Mouse (Mus musculus): ENCODE data around the gene Fam214a. TPM values are rescaled to one million over a fixed set of nuclear protein-coding genes. Genes with fewer than 3 reads are reported as not detected.

Gene Fam214a
- 12.0 and 15.7 TPM in 2 replicates for polyA plus RNA-seq (2014; fragmentation: Nextera tagmentation; extraction: Ambion mirVana)

DNA sequence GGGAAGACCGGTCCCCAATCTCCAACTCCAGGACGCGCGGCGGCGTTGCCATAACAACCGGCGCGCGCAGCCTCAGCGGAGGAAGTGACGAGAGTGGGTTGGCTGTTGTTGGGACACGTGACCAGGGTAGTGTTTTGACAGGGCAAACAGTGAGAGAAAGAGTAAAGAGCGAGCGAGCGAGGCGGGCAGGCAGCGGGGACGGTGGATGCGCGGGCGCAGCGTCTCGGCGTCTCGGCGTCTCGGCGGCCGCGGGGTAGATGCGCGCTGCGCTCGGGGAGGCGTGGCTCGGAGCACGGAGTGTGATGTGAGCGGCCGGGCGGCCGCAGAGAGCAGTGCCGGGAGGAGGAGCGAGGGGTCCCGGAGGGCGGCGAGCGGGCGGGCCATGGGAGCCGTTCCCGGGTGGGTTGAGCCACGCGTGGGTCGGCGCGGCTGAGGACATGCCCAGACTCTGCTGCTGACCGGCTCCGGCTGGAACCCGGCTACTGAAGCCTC lies at the start of gene Fam214a:
TSS of gene Fam214a (plus strand) at position 129 of the 492 bp plus-strand sequence.
- Histone ChIP-seq H3K4me2 (ENCODE audit: low read depth, low read length) (peak within 1 kb of the TSS; percentile 84), H3K27ac (replicated peaks; ENCODE audit: low read depth, low read length) (peak within 1 kb of the TSS; percentile 95), H3K9me3 (ENCODE audit: control insufficient read depth, low read length) (no peaks in the 10 kb centered on the region), H3K4me3 (ENCODE audit: low read depth, low read length) (peak within 1 kb of the TSS; percentile 93), H3K27me3 (replicated peaks; ENCODE audit: control insufficient read depth, insufficient read depth, low read length) (no peaks in the 10 kb centered on the region), H3K4me1 (ENCODE audit: control insufficient read depth, insufficient read depth, low read length) (peaks cover 10% of the 10 kb centered on the region; the same call in 1 of the 2 replicates), H3K36me3 (ENCODE audit: control insufficient read depth, insufficient read depth, low read length) (0 out of 2 replicates have a peak, but pooled peaks cover 3% of the 10 kb centered on the region), H3K9ac (ENCODE audit: low read depth, low read length) (peak within 1 kb of the TSS; percentile 93)
- ATAC-seq (ENCODE audit: low read depth) (peak; percentile 97), DNase-seq (ENCODE audit: low spot score) (peak; percentile 97)
- WGBS: under 1% methylated on average over 41 of the region's 59 CpGs

DNA sequence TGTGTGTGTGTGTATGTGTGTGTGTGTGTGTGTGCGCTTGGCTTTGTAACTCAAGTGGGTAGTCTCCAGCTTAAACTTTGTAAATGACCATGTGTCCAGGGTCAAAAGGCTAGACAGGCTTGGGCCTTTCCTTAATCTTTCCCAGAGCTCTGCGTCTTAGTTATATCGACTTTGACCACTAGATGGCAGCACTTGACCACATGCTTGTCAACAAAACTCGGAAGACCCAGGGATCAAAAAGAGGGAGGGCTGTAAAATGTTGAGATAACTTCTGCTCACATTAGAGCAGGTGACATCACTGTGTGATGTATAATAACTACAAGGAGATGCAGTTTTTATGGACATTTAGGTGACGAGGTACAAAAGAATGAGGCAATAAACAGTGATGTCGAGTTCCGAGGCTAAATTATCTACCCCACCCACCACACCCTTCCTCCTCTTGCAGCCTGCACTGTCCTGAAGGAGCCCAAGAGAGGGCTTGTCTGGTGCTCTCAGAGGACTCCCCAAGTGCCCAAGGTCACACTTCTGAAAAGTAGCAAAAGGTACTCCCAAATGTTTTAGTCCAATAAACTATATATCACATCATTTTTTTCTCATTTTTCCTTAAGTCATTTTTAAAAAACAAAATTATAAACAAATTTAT lies 47.7 kb upstream of the Fam214a start:
- 10% methylated on average over 6 of the region's 7 CpGs for WGBS
- DNase-seq (ENCODE audit: low spot score) (peak; percentile 85), ATAC-seq (ENCODE audit: low read depth) (peak; percentile 58)
- no peaks in the 10 kb centered on the region for H3K36me3 ChIP-seq (ENCODE audit: control insufficient read depth, insufficient read depth, low read length)
- no peaks in the 10 kb centered on the region for H3K27me3 ChIP-seq (replicated peaks; ENCODE audit: control insufficient read depth, insufficient read depth, low read length)
- no peaks in the 10 kb centered on the region for H3K4me1 ChIP-seq (ENCODE audit: control insufficient read depth, insufficient read depth, low read length)
- H3K9me3 ChIP-seq (ENCODE audit: control insufficient read depth, low read length): no peaks in the 10 kb centered on the region
- H3K4me3 ChIP-seq (ENCODE audit: low read depth, low read length): no peak overlapping the region
- H3K4me2 ChIP-seq (ENCODE audit: low read depth, low read length): no peak overlapping the region
- no peak overlapping the region for H3K27ac ChIP-seq (replicated peaks; ENCODE audit: low read depth, low read length)
- H3K9ac ChIP-seq (ENCODE audit: low read depth, low read length): no peak overlapping the region

DNA sequence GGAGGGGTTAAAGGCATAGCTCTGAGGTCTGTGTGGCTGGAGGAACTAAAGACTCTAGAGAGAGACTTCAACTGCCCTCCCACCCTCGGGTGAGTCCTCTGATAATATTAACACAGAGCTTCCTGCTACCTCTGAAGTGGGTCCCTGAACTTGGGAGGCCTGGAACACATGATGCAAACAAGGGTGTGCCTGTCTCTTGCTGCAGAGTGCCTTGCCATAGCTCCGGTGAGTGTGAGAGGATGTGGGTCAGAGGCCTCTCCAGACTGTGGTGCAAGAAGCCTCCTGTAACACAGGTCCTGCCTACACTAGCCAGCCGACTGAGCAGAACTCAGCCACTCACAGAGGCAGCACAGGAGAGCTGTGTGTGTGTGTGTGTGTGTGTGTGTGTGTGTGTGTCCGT lies 45.7 kb upstream of the Fam214a start:
- peaks cover 5% of the 10 kb centered on the region; the same call in 1 of the 2 replicates for H3K4me1 ChIP-seq (ENCODE audit: control insufficient read depth, insufficient read depth, low read length)
- no peak overlapping the region for H3K4me3 ChIP-seq (ENCODE audit: low read depth, low read length)
- no peak overlapping the region for H3K4me2 ChIP-seq (ENCODE audit: low read depth, low read length)
- no peaks in the 10 kb centered on the region for H3K9me3 ChIP-seq (ENCODE audit: control insufficient read depth, low read length)
- H3K27ac ChIP-seq (replicated peaks; ENCODE audit: low read depth, low read length): no peak overlapping the region
- no peak overlapping the region for H3K9ac ChIP-seq (ENCODE audit: low read depth, low read length)
- DNase-seq (ENCODE audit: low spot score): no peak
- H3K36me3 ChIP-seq (ENCODE audit: control insufficient read depth, insufficient read depth, low read length): no peaks in the 10 kb centered on the region
- WGBS: 44% methylated on average over 4 of the region's 4 CpGs
- no peak for ATAC-seq (ENCODE audit: low read depth)
- no peaks in the 10 kb centered on the region for H3K27me3 ChIP-seq (replicated peaks; ENCODE audit: control insufficient read depth, insufficient read depth, low read length)

DNA sequence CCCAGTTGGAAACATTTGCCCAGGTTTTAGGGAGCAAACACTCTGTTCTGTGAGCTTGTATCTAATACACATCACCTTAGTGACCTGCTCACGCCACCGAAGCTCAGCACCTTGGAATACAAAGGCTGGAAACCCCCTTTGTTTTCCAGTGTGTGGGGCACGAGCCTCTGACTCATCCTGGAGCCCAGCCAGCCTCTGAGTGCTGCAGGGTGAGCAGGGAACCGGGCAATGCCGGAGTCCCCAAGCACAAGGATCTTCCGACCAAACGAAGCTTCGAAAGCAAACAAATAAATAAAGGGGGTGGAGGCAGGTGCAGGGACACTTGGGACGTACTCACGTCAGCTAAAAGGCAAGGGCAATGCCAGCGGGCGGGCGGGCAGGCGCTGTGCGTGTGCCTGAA lies 43.4 kb upstream of the Fam214a start:
- Histone ChIP-seq H3K4me3 (ENCODE audit: low read depth, low read length) (no peak overlapping the region), H3K4me2 (ENCODE audit: low read depth, low read length) (no peak overlapping the region), H3K4me1 (ENCODE audit: control insufficient read depth, insufficient read depth, low read length) (peaks cover 6% of the 10 kb centered on the region; the same call in 1 of the 2 replicates), H3K27ac (replicated peaks; ENCODE audit: low read depth, low read length) (no peak overlapping the region), H3K27me3 (replicated peaks; ENCODE audit: control insufficient read depth, insufficient read depth, low read length) (no peaks in the 10 kb centered on the region), H3K36me3 (ENCODE audit: control insufficient read depth, insufficient read depth, low read length) (no peaks in the 10 kb centered on the region), H3K9ac (ENCODE audit: low read depth, low read length) (no peak overlapping the region), H3K9me3 (ENCODE audit: control insufficient read depth, low read length) (no peaks in the 10 kb centered on the region)
- ATAC-seq (ENCODE audit: low read depth) (no peak), DNase-seq (ENCODE audit: low spot score) (peak; percentile 27)
- WGBS: 75% methylated on average over 15 of the region's 15 CpGs

DNA sequence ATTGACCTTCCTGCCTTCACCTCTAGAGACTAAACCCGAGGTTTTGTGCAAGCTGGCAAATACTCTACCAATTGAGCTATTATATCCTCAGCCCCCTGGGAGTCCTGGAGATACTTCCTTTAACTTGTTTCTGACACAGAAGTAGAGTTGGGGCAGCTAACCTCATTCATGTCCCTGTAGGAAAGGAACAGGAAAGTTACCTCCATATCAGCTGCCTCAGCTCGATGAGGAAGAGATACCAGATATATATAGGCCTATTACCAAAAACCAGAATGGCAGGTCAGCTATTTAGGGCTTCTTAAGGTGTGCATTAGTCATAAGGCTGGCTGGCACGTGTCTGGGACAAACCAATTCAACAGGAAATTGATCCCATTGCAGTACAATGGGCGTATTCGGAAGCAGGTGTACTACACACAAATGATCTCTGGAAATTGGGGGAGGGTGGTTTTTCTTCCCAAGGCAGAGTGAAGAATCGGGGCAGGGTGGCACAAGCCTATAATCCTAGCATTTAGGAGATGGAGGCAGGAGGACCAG lies 42.4 kb upstream of the Fam214a start:
- Histone ChIP-seq H3K27ac (replicated peaks; ENCODE audit: low read depth, low read length) (no peak overlapping the region), H3K9ac (ENCODE audit: low read depth, low read length) (no peak overlapping the region), H3K36me3 (ENCODE audit: control insufficient read depth, insufficient read depth, low read length) (no peaks in the 10 kb centered on the region), H3K9me3 (ENCODE audit: control insufficient read depth, low read length) (no peaks in the 10 kb centered on the region), H3K4me3 (ENCODE audit: low read depth, low read length) (no peak overlapping the region), H3K4me1 (ENCODE audit: control insufficient read depth, insufficient read depth, low read length) (peaks cover 6% of the 10 kb centered on the region; the same call in 1 of the 2 replicates), H3K4me2 (ENCODE audit: low read depth, low read length) (no peak overlapping the region), H3K27me3 (replicated peaks; ENCODE audit: control insufficient read depth, insufficient read depth, low read length) (no peaks in the 10 kb centered on the region)
- WGBS: 70% methylated on average over 6 of the region's 6 CpGs
- ATAC-seq (ENCODE audit: low read depth): peak; percentile 62; the same call in 1 of the 2 replicates
- DNase-seq (ENCODE audit: low spot score): peak; percentile 38

DNA sequence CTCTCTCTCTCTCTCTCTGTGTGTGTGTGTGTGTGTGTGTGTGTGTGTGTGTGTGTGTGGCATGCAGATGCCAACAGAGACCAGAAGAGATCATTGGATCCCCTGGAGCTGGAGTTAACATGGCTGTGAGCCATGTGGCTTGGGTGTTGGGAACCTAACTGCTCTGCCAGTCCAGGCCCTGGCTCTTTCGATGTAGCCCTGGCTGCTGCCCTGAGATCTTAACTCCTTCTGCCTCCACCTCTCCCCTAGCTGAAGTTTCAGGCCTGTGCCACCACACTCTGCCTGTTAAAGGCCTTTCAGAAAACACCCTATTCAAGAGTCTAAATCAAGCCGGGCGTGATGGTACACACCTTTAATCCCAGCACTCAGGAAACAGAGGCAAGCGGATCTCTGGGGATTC lies 41.3 kb upstream of the Fam214a start:
- Histone ChIP-seq H3K4me2 (ENCODE audit: low read depth, low read length) (no peak overlapping the region), H3K4me3 (ENCODE audit: low read depth, low read length) (no peak overlapping the region), H3K4me1 (ENCODE audit: control insufficient read depth, insufficient read depth, low read length) (peaks cover 6% of the 10 kb centered on the region; the same call in 1 of the 2 replicates), H3K36me3 (ENCODE audit: control insufficient read depth, insufficient read depth, low read length) (no peaks in the 10 kb centered on the region), H3K27me3 (replicated peaks; ENCODE audit: control insufficient read depth, insufficient read depth, low read length) (no peaks in the 10 kb centered on the region), H3K9ac (ENCODE audit: low read depth, low read length) (no peak overlapping the region), H3K27ac (replicated peaks; ENCODE audit: low read depth, low read length) (no peak overlapping the region), H3K9me3 (ENCODE audit: control insufficient read depth, low read length) (no peaks in the 10 kb centered on the region)
- ATAC-seq (ENCODE audit: low read depth): no peak
- DNase-seq (ENCODE audit: low spot score): no peak
- 61% methylated on average over 4 of the region's 4 CpGs for WGBS

DNA sequence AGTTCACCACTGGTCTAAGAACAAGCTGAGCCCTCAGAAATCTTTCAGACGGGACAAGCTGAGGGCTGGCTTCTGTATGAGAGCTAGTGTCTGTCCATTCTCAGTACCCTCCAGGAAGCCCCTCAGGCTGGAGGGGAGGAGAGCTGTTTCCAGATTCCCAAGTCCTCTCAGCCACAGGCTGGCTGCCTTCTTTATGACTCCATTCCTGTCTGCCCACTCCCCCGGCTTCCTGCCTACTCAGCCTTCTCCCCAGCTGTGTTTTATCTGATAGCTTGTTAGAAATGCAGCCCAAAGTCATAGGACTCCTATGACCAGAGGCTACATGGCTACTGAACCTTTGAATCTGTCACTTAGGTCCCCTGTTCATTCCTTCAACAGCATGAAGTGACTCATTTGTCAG lies 40.8 kb upstream of the Fam214a start:
- Histone ChIP-seq H3K9me3 (ENCODE audit: control insufficient read depth, low read length) (no peaks in the 10 kb centered on the region), H3K36me3 (ENCODE audit: control insufficient read depth, insufficient read depth, low read length) (no peaks in the 10 kb centered on the region), H3K4me3 (ENCODE audit: low read depth, low read length) (no peak overlapping the region), H3K4me1 (ENCODE audit: control insufficient read depth, insufficient read depth, low read length) (peaks cover 6% of the 10 kb centered on the region; the same call in 1 of the 2 replicates), H3K27me3 (replicated peaks; ENCODE audit: control insufficient read depth, insufficient read depth, low read length) (no peaks in the 10 kb centered on the region), H3K27ac (replicated peaks; ENCODE audit: low read depth, low read length) (no peak overlapping the region), H3K9ac (ENCODE audit: low read depth, low read length) (no peak overlapping the region), H3K4me2 (ENCODE audit: low read depth, low read length) (no peak overlapping the region)
- ATAC-seq (ENCODE audit: low read depth): no peak
- 24% methylated on average over 2 of the region's 2 CpGs for WGBS
- DNase-seq (ENCODE audit: low spot score): no peak

DNA sequence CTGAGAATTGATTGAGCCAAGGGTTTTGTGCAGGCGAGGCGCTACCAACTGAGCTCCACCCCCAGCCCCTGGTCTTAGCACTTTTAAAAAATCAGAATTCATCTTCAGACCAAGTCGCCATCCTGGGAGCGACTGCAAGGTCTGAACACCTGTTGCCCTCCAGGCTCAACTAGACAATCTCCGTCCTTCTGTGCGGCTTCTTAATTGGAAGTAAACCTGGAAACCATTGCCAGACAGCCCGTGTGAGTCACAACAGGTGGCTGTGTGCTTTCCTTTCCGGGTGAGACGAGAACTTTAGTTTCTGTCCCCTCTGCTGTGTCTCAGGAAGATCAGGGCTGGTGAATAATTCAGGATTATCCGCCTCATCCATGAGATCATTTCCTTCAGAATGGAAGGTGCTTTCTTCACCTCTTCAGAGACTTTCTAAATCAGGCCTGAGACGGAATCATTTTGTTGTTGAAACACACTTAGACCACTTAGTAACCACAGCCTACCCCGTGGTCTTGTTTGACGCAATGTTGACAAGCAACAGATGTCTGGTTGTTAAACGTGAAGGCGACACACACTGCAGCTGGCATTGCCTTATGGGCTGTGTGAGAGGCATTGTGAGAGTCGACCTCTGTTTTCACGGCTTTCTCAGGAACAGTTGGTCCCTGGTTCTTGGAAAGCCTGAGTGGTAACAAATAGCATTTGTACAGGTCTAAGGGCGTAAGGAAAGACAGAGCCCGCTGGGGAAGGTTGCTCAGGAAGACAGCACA lies 39.9 kb upstream of the Fam214a start:
- H3K27ac ChIP-seq (replicated peaks; ENCODE audit: low read depth, low read length): no peak overlapping the region
- H3K4me1 ChIP-seq (ENCODE audit: control insufficient read depth, insufficient read depth, low read length): peaks cover 6% of the 10 kb centered on the region; the same call in 1 of the 2 replicates
- H3K9ac ChIP-seq (ENCODE audit: low read depth, low read length): no peak overlapping the region
- WGBS: 46% methylated on average over 19 of the region's 19 CpGs
- H3K27me3 ChIP-seq (replicated peaks; ENCODE audit: control insufficient read depth, insufficient read depth, low read length): no peaks in the 10 kb centered on the region
- peak; percentile 19; the same call in 1 of the 2 replicates for ATAC-seq (ENCODE audit: low read depth)
- H3K9me3 ChIP-seq (ENCODE audit: control insufficient read depth, low read length): 0 out of 2 replicates have a peak, but pooled peaks cover 5% of the 10 kb centered on the region
- H3K4me3 ChIP-seq (ENCODE audit: low read depth, low read length): no peak overlapping the region
- DNase-seq (ENCODE audit: low spot score): peak; percentile 56
- H3K36me3 ChIP-seq (ENCODE audit: control insufficient read depth, insufficient read depth, low read length): no peaks in the 10 kb centered on the region
- no peak overlapping the region for H3K4me2 ChIP-seq (ENCODE audit: low read depth, low read length)
